Mouse (Mus musculus) small intestine, adult 10 weeks (tissue): ENCODE measurements around the gene Ethe1. TPM values are rescaled to one million over a fixed set of nuclear protein-coding genes. Genes with fewer than 3 reads are reported as not detected.

Experiments
- polyA plus RNA-seq: library from polyadenylated mRNA; stranded (reverse); fragments of 350-450 nt; fragmentation: Illumina TruSeq; extraction: RNeasy Lipid Tissue Mini Kit (QIAGEN cat#74804); gene quantifications from one replicate; pipeline ENCODE4 v1.2.3, GENCODE M21; 2014; ENCODE audit warnings: low replicate concordance

The Ethe1 gene
- 0.48 TPM for polyA plus RNA-seq

GRCm38 (mm10) chr7:24587330-24588105, at the start of gene Ethe1, which contains the start of gene Zfp575:
TSS of gene Ethe1 (plus strand) at chr7:24587543.
TSS of gene Zfp575 (minus strand) at chr7:24587641.

GRCm38 (mm10) chr7:24546068-24546614, 41.2 kb upstream of the Ethe1 start, which contains the start of the genes Pinlyp and Xrcc1:
TSS of gene Pinlyp (minus strand) at chr7:24546118.
TSS of gene Xrcc1 (plus strand) at chr7:24546289.

GRCm38 (mm10) chr7:24610144-24610878, 23.0 kb downstream of the Ethe1 start, which contains the start of gene Phldb3:
TSS of gene Phldb3 (plus strand) at chr7:24610763.

GRCm38 (mm10) chr7:24636264-24636663, 48.9 kb downstream of the Ethe1 start, which contains the start of gene Lypd3:
TSS of gene Lypd3 (plus strand) at chr7:24636550.

Other genes with a start within 250 kb of the Ethe1 start
- gene Lypd5, start 238.3 kb upstream of the Ethe1 start, polyA plus RNA-seq, result not detected
- 0.11 TPM for gene Kcnn4, start 217.3 kb upstream of the Ethe1 start, polyA plus RNA-seq
- 0.33 TPM for gene Smg9, start 187.9 kb upstream of the Ethe1 start, polyA plus RNA-seq
- gene Irgc1, start 135.2 kb upstream of the Ethe1 start, polyA plus RNA-seq, result not detected
- gene Plaur, start 125.1 kb upstream of the Ethe1 start, polyA plus RNA-seq, result 0.30 TPM
- not detected for gene Cadm4, start 105.5 kb upstream of the Ethe1 start, polyA plus RNA-seq
- gene Zfp428, start 80.5 kb upstream of the Ethe1 start, polyA plus RNA-seq, result not detected
- not detected for gene AC161166.1, start 75.1 kb upstream of the Ethe1 start, polyA plus RNA-seq
- 4.3 TPM for gene Irgq, start 56.9 kb upstream of the Ethe1 start, polyA plus RNA-seq
- not detected for gene Pinlyp, start 41.4 kb upstream of the Ethe1 start, polyA plus RNA-seq
- gene Xrcc1, start 41.3 kb upstream of the Ethe1 start, polyA plus RNA-seq, result 1.2 TPM
- gene Zfp575, start 98 bp downstream of the Ethe1 start, polyA plus RNA-seq, result not detected
- gene Phldb3, start 23.2 kb downstream of the Ethe1 start, polyA plus RNA-seq, result not detected
- gene Lypd3, start 49.0 kb downstream of the Ethe1 start, polyA plus RNA-seq, result not detected
- gene Tex101, start 89.1 kb downstream of the Ethe1 start, polyA plus RNA-seq, result not detected
- gene BC049730, start 121.7 kb downstream of the Ethe1 start, polyA plus RNA-seq, result not detected
- not detected for gene Gm4763, start 139.4 kb downstream of the Ethe1 start, polyA plus RNA-seq
- not detected for gene Cd177, start 172.8 kb downstream of the Ethe1 start, polyA plus RNA-seq
- 0.59 TPM for gene Ceacam10, start 189.7 kb downstream of the Ethe1 start, polyA plus RNA-seq